Mouse (Mus musculus) erythroblast, adult 5-6 weeks (primary cell): ENCODE results near the gene Thbs3. TPM values are rescaled to one million over a fixed set of nuclear protein-coding genes. Genes with fewer than 3 reads are reported as not detected.

Experiments used
- ATAC-seq: replicated peaks from 2 replicates; pipeline ENCODE4 v1.8.0; 2016; ENCODE audit warnings: moderate number of reproducible peaks, mild to moderate bottlenecking, moderate TSS enrichment, inconsistent platforms; ENCODE audit not compliant: poor library complexity, low FRiP score, severe bottlenecking
- total RNA-seq, 2 experiments: library from RNA; stranded (forward) in 1 of 2; stranded (reverse) in 1 of 2; fragments of 150-400 nt in 1 of 2; fragments of 200-764, 138-1000 nt in 1 of 2; gene quantifications; 2 replicates each; pipeline versions ENCODE4 v1.2.3 to v1.2.4; 2015 to 2017; ENCODE audit warnings: low replicate concordance in 2 of 2

Thbs3 gene
- total RNA-seq, 2 experiments from 2014 or later, result not detected

GRCm38 (mm10) chr3:89225321-89225815, 10.4 kb downstream of the Thbs3 start:
- no peak for ATAC-seq

GRCm38 (mm10) chr3:89225918-89226317, 10.9 kb downstream of the Thbs3 start:
- no peak for ATAC-seq

- ATAC-seq, result no peak
Observed at GRCm38 (mm10) chr3:89226361-89226760, 11.4 kb downstream of the Thbs3 start.

- no peak for ATAC-seq
Observed at GRCm38 (mm10) chr3:89226900-89227299, 11.9 kb downstream of the Thbs3 start, which contains the start of gene Mtx1. TSS of gene Mtx1 (minus strand) at chr3:89227088.

- ATAC-seq, result 0 out of 2 replicates have a peak, but pooled peaks have one; percentile 8
Observed at GRCm38 (mm10) chr3:89227307-89228179, 12.6 kb downstream of the Thbs3 start.

- ATAC-seq, result peak; percentile 86
Observed at GRCm38 (mm10) chr3:89228180-89228549, 13.2 kb downstream of the Thbs3 start.

GRCm38 (mm10) chr3:89228836-89229235, 13.9 kb downstream of the Thbs3 start, which contains the start of gene Muc1:
TSS of gene Muc1 (plus strand) at chr3:89229057.
- no peak for ATAC-seq

- ATAC-seq, result no peak
Observed at GRCm38 (mm10) chr3:89229276-89229675, 14.3 kb downstream of the Thbs3 start.

GRCm38 (mm10) chr3:89230561-89230960, 15.6 kb downstream of the Thbs3 start:
- ATAC-seq, result no peak

GRCm38 (mm10) chr3:89231345-89231744, 16.4 kb downstream of the Thbs3 start:
- ATAC-seq, result no peak

GRCm38 (mm10) chr3:89231772-89232275, 16.8 kb downstream of the Thbs3 start:
- ATAC-seq, result no peak

GRCm38 (mm10) chr3:89232614-89233013, 17.6 kb downstream of the Thbs3 start:
- ATAC-seq, result no peak

GRCm38 (mm10) chr3:89233562-89234110, 18.7 kb downstream of the Thbs3 start:
- ATAC-seq, result no peak

- ATAC-seq, result no peak
Observed at GRCm38 (mm10) chr3:89236516-89236915, 21.5 kb downstream of the Thbs3 start.

- no peak for ATAC-seq
Observed at GRCm38 (mm10) chr3:89237682-89238081, 22.7 kb downstream of the Thbs3 start.

GRCm38 (mm10) chr3:89238494-89238893, 23.5 kb downstream of the Thbs3 start:
- ATAC-seq, result no peak

GRCm38 (mm10) chr3:89242331-89242895, 27.4 kb downstream of the Thbs3 start:
- no peak for ATAC-seq

- ATAC-seq, result no peak
Observed at GRCm38 (mm10) chr3:89243609-89244008, 28.6 kb downstream of the Thbs3 start.

GRCm38 (mm10) chr3:89244158-89244981, 29.4 kb downstream of the Thbs3 start:
- no peak for ATAC-seq
